Mouse (Mus musculus): ENCODE measurements around the gene Foxd1.

DNA sequence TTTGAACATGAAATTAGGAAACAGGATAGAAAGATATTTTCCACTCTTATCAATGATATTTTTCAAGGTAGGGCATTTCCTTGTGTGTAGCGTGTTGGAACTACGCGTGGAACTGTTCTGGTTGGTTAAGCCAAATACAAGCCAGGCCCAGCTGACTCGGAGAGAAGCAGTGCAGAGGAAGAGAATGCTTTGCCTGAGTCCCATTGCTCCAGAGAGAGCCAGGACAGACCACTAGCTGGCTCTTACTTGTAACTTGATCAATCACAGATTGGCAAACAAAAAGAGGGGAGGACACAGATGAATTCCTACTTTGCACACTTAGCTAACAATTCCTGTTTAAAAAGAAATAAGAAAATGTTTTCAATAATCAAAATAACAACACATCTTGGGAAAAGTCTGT lies 9.0 kb downstream of the Foxd1 start:
- no peak for TF ChIP-seq CTCF (IDR thresholded peaks at IDR 0.05; ENCODE audit: extremely low read depth, insufficient read depth, low read length)
- TF ChIP-seq POLR2A (IDR thresholded peaks at IDR 0.05; ENCODE audit: extremely low read depth, insufficient read depth, low read length) = no peak
